Mouse (Mus musculus): ENCODE measurements around the gene Aox3.

- TF ChIP-seq CTCF (IDR thresholded peaks at IDR 0.05; ENCODE audit: low read depth, low read length) = no peak
- TF ChIP-seq GATA1 (IDR thresholded peaks at IDR 0.05; ENCODE audit: borderline replicate concordance, low read length) = no peak
- no peak for TF ChIP-seq POLR2AphosphoS5 (IDR thresholded peaks at IDR 0.05; ENCODE audit: insufficient replicate concordance, low read depth, low read length)
- TF ChIP-seq TAL1 (conservative IDR thresholded peaks at IDR 0.05; ENCODE audit: low read depth, low read length) = no peak
Measured at GRCm38 (mm10) chr1:58230542-58230941, 117.6 kb downstream of the Aox3 start.

All from G1E (cell line).